Mouse (Mus musculus) olfactory bulb, adult 2 months (tissue): ENCODE results near the gene Ctnnd2.

Experiments
- CTCF ChIP-seq: fragments of 200-500 bp; IDR thresholded peaks from 2 replicates; pipeline ENCODE4 v1.5.1; 2012; ENCODE audit warnings: low read depth, mild to moderate bottlenecking, low read length, moderate library complexity; ENCODE audit not compliant: insufficient read depth
- POLR2A ChIP-seq: fragments of 200-500 bp; IDR thresholded peaks from 2 replicates; pipeline ENCODE4 v1.6.1; 2012; ENCODE audit warnings: mild to moderate bottlenecking, low read depth, low read length, moderate library complexity; ENCODE audit not compliant: insufficient read depth

GRCm38 (mm10) chr15:30240881-30241280 lies 68.5 kb downstream of the Ctnnd2 start:
- TF ChIP-seq CTCF (no peak), POLR2A (no peak)
